Mouse (Mus musculus): ENCODE results near the gene Gm28038. TPM values are rescaled to one million over a fixed set of nuclear protein-coding genes. Genes with fewer than 3 reads are reported as not detected.

Gm28038 gene
- polyA plus RNA-seq, 1 experiment, result not detected

- Histone ChIP-seq H3K27me3 (replicated peaks; ENCODE audit: control insufficient read depth, insufficient read depth, low read length) (no peaks in the 10 kb centered on the region), H3K27ac (ENCODE audit: insufficient read depth, low read depth, low read length) (peak overlapping the region; percentile 2; the same call in 1 of the 2 replicates), H3K36me3 (ENCODE audit: control insufficient read depth, insufficient read depth, low read length) (no peaks in the 10 kb centered on the region), H3K4me3 (ENCODE audit: insufficient read depth, low read depth, low read length) (peak overlapping the region; percentile 89), H3K4me1 (ENCODE audit: control insufficient read depth, insufficient read depth, low read length) (peaks cover 10% of the 10 kb centered on the region)
- 12% methylated on average over 38 of the region's 38 CpGs for WGBS
- no peak for DNase-seq
- TF ChIP-seq CTCF (conservative IDR thresholded peaks at IDR 0.05; ENCODE audit: insufficient read depth, insufficient read length, low read depth, low read length) (no peak), POLR2A (IDR thresholded peaks at IDR 0.05; ENCODE audit: low read depth, low read length) (no peak)
Measured at GRCm38 (mm10) chr2:30285416-30286181, 4.8 kb downstream of the Gm28038 start.

GRCm38 (mm10) chr2:30286192-30287026 lies 5.6 kb downstream of the Gm28038 start, which contains the start of the genes Dolk and Nup188:
Dolk (minus strand) TSS chr2:30286334.
Nup188 (plus strand) TSS chr2:30286397.
- H3K27me3 ChIP-seq (replicated peaks; ENCODE audit: control insufficient read depth, insufficient read depth, low read length), result no peaks in the 10 kb centered on the region
- peak within 1 kb of the TSS; percentile 2; the same call in 1 of the 2 replicates for H3K27ac ChIP-seq (ENCODE audit: insufficient read depth, low read depth, low read length)
- TF ChIP-seq CTCF (conservative IDR thresholded peaks at IDR 0.05; ENCODE audit: insufficient read depth, insufficient read length, low read depth, low read length), result no peak
- TF ChIP-seq POLR2A (IDR thresholded peaks at IDR 0.05; ENCODE audit: low read depth, low read length), result peak; percentile 66
- peak; percentile 97 for DNase-seq
- peak within 1 kb of the TSS; percentile 89 for H3K4me3 ChIP-seq (ENCODE audit: insufficient read depth, low read depth, low read length)
- peaks cover 10% of the 10 kb centered on the region for H3K4me1 ChIP-seq (ENCODE audit: control insufficient read depth, insufficient read depth, low read length)
- WGBS, result under 1% methylated on average over 66 of the region's 68 CpGs
- H3K36me3 ChIP-seq (ENCODE audit: control insufficient read depth, insufficient read depth, low read length), result no peaks in the 10 kb centered on the region

- Histone ChIP-seq H3K4me3 (ENCODE audit: insufficient read depth, low read depth, low read length) (peak overlapping the region; percentile 89), H3K4me1 (ENCODE audit: control insufficient read depth, insufficient read depth, low read length) (peaks cover 10% of the 10 kb centered on the region), H3K27ac (ENCODE audit: insufficient read depth, low read depth, low read length) (no peak overlapping the region), H3K36me3 (ENCODE audit: control insufficient read depth, insufficient read depth, low read length) (no peaks in the 10 kb centered on the region), H3K27me3 (replicated peaks; ENCODE audit: control insufficient read depth, insufficient read depth, low read length) (no peaks in the 10 kb centered on the region)
- peak; percentile 22 for DNase-seq
- 2% methylated on average over 10 of the region's 10 CpGs for WGBS
- TF ChIP-seq CTCF (conservative IDR thresholded peaks at IDR 0.05; ENCODE audit: insufficient read depth, insufficient read length, low read depth, low read length), result no peak
- no peak for TF ChIP-seq POLR2A (IDR thresholded peaks at IDR 0.05; ENCODE audit: low read depth, low read length)
Measured at GRCm38 (mm10) chr2:30287027-30287373, 6.2 kb downstream of the Gm28038 start.

- peak; percentile 33; the same call in 1 of the 2 replicates for TF ChIP-seq CTCF (conservative IDR thresholded peaks at IDR 0.05; ENCODE audit: insufficient read depth, insufficient read length, low read depth, low read length)
- no peak for TF ChIP-seq POLR2A (IDR thresholded peaks at IDR 0.05; ENCODE audit: low read depth, low read length)
- WGBS, result 74% methylated on average over 3 of the region's 3 CpGs
- H3K36me3 ChIP-seq (ENCODE audit: control insufficient read depth, insufficient read depth, low read length), result peaks cover 1% of the 10 kb centered on the region; the same call in 1 of the 2 replicates
Measured at GRCm38 (mm10) chr2:30299525-30299924, 18.7 kb downstream of the Gm28038 start.

GRCm38 (mm10) chr2:30299966-30300365 lies 19.1 kb downstream of the Gm28038 start:
- 74% methylated on average over 5 of the region's 5 CpGs for WGBS
- no peaks in the 10 kb centered on the region for H3K4me1 ChIP-seq (ENCODE audit: control insufficient read depth, insufficient read depth, low read length)
- TF ChIP-seq POLR2A (IDR thresholded peaks at IDR 0.05; ENCODE audit: low read depth, low read length), result no peak
- no peak for TF ChIP-seq CTCF (conservative IDR thresholded peaks at IDR 0.05; ENCODE audit: insufficient read depth, insufficient read length, low read depth, low read length)
- peaks cover 1% of the 10 kb centered on the region; the same call in 1 of the 2 replicates for H3K36me3 ChIP-seq (ENCODE audit: control insufficient read depth, insufficient read depth, low read length)
- H3K27ac ChIP-seq (ENCODE audit: insufficient read depth, low read depth, low read length), result no peak overlapping the region
- no peaks in the 10 kb centered on the region for H3K27me3 ChIP-seq (replicated peaks; ENCODE audit: control insufficient read depth, insufficient read depth, low read length)
- peak; percentile 32 for DNase-seq
- H3K4me3 ChIP-seq (ENCODE audit: insufficient read depth, low read depth, low read length), result no peak overlapping the region

More at GRCm38 (mm10) chr2:30299525-30299924, 18.7 kb downstream of the Gm28038 start:
- no peak overlapping the region for H3K4me3 ChIP-seq (ENCODE audit: insufficient read depth, low read depth, low read length)
- no peaks in the 10 kb centered on the region for H3K4me1 ChIP-seq (ENCODE audit: control insufficient read depth, insufficient read depth, low read length)
- no peaks in the 10 kb centered on the region for H3K27me3 ChIP-seq (replicated peaks; ENCODE audit: control insufficient read depth, insufficient read depth, low read length)
- H3K27ac ChIP-seq (ENCODE audit: insufficient read depth, low read depth, low read length), result no peak overlapping the region
- DNase-seq, result peak; percentile 31

- no peak for DNase-seq
- H3K27ac ChIP-seq (ENCODE audit: insufficient read depth, low read depth, low read length), result no peak overlapping the region
- no peaks in the 10 kb centered on the region for H3K4me1 ChIP-seq (ENCODE audit: control insufficient read depth, insufficient read depth, low read length)
- H3K27me3 ChIP-seq (replicated peaks; ENCODE audit: control insufficient read depth, insufficient read depth, low read length), result no peaks in the 10 kb centered on the region
- WGBS, result 94% methylated on average over 7 of the region's 7 CpGs
- no peak for TF ChIP-seq POLR2A (IDR thresholded peaks at IDR 0.05; ENCODE audit: low read depth, low read length)
- TF ChIP-seq CTCF (conservative IDR thresholded peaks at IDR 0.05; ENCODE audit: insufficient read depth, insufficient read length, low read depth, low read length), result no peak
- H3K4me3 ChIP-seq (ENCODE audit: insufficient read depth, low read depth, low read length), result no peak overlapping the region
- H3K36me3 ChIP-seq (ENCODE audit: control insufficient read depth, insufficient read depth, low read length), result peaks cover 2% of the 10 kb centered on the region
Measured at GRCm38 (mm10) chr2:30306087-30306486, 25.2 kb downstream of the Gm28038 start.
